Mouse (Mus musculus) erythroblast, adult 5-6 weeks (primary cell): Measurements from ENCODE around the gene Cdk9. TPM values are rescaled to one million over a fixed set of nuclear protein-coding genes. Genes with fewer than 3 reads are reported as not detected.

Experiments
- total RNA-seq, 2 experiments: library from RNA; stranded (forward) in 1 of 2; stranded (reverse) in 1 of 2; fragments of 150-400 nt in 1 of 2; fragments of 200-764, 138-1000 nt in 1 of 2; gene quantifications; 2 replicates each; pipeline versions ENCODE4 v1.2.3 to v1.2.4; 2015 to 2017; ENCODE audit warnings: low replicate concordance in 2 of 2

Cdk9 gene
- total RNA-seq, 2 experiments from 2014 or later = 18.1 to 25.9 TPM

Other genes starting within 250 kb of the Cdk9 start
- 1.2 and 2.7 TPM in 2 replicates for gene Fam102a, start 177.7 kb downstream of the Cdk9 start, total RNA-seq (2015; ENCODE audit: low replicate concordance)
- gene Fam102a, start 177.7 kb downstream of the Cdk9 start, total RNA-seq (2017; ENCODE audit: low replicate concordance) = 0.28 and 6.5 TPM in 2 replicates
- gene Dpm2, start 142.2 kb downstream of the Cdk9 start, total RNA-seq (2015; ENCODE audit: low replicate concordance) = 26.9 and 41.0 TPM in 2 replicates
- gene Dpm2, start 142.2 kb downstream of the Cdk9 start, total RNA-seq (2017; ENCODE audit: low replicate concordance) = 8.6 and 18.2 TPM in 2 replicates
- not detected in 2 replicates for gene Pip5kl1, start 138.3 kb downstream of the Cdk9 start, total RNA-seq (2015; ENCODE audit: low replicate concordance)
- 1.9 TPM in 1 of 2 replicates, not detected in the other for gene Pip5kl1, start 138.3 kb downstream of the Cdk9 start, total RNA-seq (2017; ENCODE audit: low replicate concordance)
- gene 9430097D07Rik, start 137.4 kb downstream of the Cdk9 start, total RNA-seq (2015; ENCODE audit: low replicate concordance) = not detected in 2 replicates
- gene 9430097D07Rik, start 137.4 kb downstream of the Cdk9 start, total RNA-seq (2017; ENCODE audit: low replicate concordance) = not detected in 2 replicates
- gene St6galnac4, start 126.0 kb downstream of the Cdk9 start, total RNA-seq (2015; ENCODE audit: low replicate concordance) = 8.8 and 9.4 TPM in 2 replicates
- 3.8 and 4.9 TPM in 2 replicates for gene St6galnac4, start 126.0 kb downstream of the Cdk9 start, total RNA-seq (2017; ENCODE audit: low replicate concordance)
- gene St6galnac6, start 113.4 kb downstream of the Cdk9 start, total RNA-seq (2015; ENCODE audit: low replicate concordance) = 0.77 and 3.3 TPM in 2 replicates
- 2.1 and 2.5 TPM in 2 replicates for gene St6galnac6, start 113.4 kb downstream of the Cdk9 start, total RNA-seq (2017; ENCODE audit: low replicate concordance)
- gene Ak1, start 91.3 kb downstream of the Cdk9 start, total RNA-seq (2015; ENCODE audit: low replicate concordance) = not detected in 2 replicates
- gene Ak1, start 91.3 kb downstream of the Cdk9 start, total RNA-seq (2017; ENCODE audit: low replicate concordance) = not detected in 2 replicates
- 4.0 and 6.7 TPM in 2 replicates for gene Eng, start 66.5 kb downstream of the Cdk9 start, total RNA-seq (2015; ENCODE audit: low replicate concordance)
- 1.5 and 3.2 TPM in 2 replicates for gene Eng, start 66.5 kb downstream of the Cdk9 start, total RNA-seq (2017; ENCODE audit: low replicate concordance)
- 1.3 and 4.0 TPM in 2 replicates for gene Fpgs, start 8.9 kb downstream of the Cdk9 start, total RNA-seq (2015; ENCODE audit: low replicate concordance)
- 2.1 and 6.6 TPM in 2 replicates for gene Fpgs, start 8.9 kb downstream of the Cdk9 start, total RNA-seq (2017; ENCODE audit: low replicate concordance)
- gene Sh2d3c, start 8.0 kb upstream of the Cdk9 start, total RNA-seq (2015; ENCODE audit: low replicate concordance) = 15.4 and 23.2 TPM in 2 replicates
- 5.2 and 6.4 TPM in 2 replicates for gene Sh2d3c, start 8.0 kb upstream of the Cdk9 start, total RNA-seq (2017; ENCODE audit: low replicate concordance)
- gene 6330409D20Rik, start 27.9 kb upstream of the Cdk9 start, total RNA-seq (2015; ENCODE audit: low replicate concordance) = not detected in 2 replicates
- not detected in 2 replicates for gene 6330409D20Rik, start 27.9 kb upstream of the Cdk9 start, total RNA-seq (2017; ENCODE audit: low replicate concordance)
- gene Tor2a, start 44.2 kb upstream of the Cdk9 start, total RNA-seq (2015; ENCODE audit: low replicate concordance) = 10.4 and 11.3 TPM in 2 replicates
- 4.7 and 8.8 TPM in 2 replicates for gene Tor2a, start 44.2 kb upstream of the Cdk9 start, total RNA-seq (2017; ENCODE audit: low replicate concordance)
- gene Ttc16, start 62.6 kb upstream of the Cdk9 start, total RNA-seq (2015; ENCODE audit: low replicate concordance) = not detected in 2 replicates
- not detected in 2 replicates for gene Ttc16, start 62.6 kb upstream of the Cdk9 start, total RNA-seq (2017; ENCODE audit: low replicate concordance)
- gene Ptrh1, start 62.7 kb upstream of the Cdk9 start, total RNA-seq (2015; ENCODE audit: low replicate concordance) = 2.5 TPM in 1 of 2 replicates, not detected in the other
- not detected in 2 replicates for gene Ptrh1, start 62.7 kb upstream of the Cdk9 start, total RNA-seq (2017; ENCODE audit: low replicate concordance)
- gene Cfap157, start 71.4 kb upstream of the Cdk9 start, total RNA-seq (2015; ENCODE audit: low replicate concordance) = not detected in 2 replicates
- gene Cfap157, start 71.4 kb upstream of the Cdk9 start, total RNA-seq (2017; ENCODE audit: low replicate concordance) = not detected in 2 replicates
- 0.96 and 1.3 TPM in 2 replicates for gene Stxbp1, start 134.2 kb upstream of the Cdk9 start, total RNA-seq (2015; ENCODE audit: low replicate concordance)
- 0.34 and 0.56 TPM in 2 replicates for gene Stxbp1, start 134.2 kb upstream of the Cdk9 start, total RNA-seq (2017; ENCODE audit: low replicate concordance)
- gene Fam129b, start 163.0 kb upstream of the Cdk9 start, total RNA-seq (2015; ENCODE audit: low replicate concordance) = 3.1 and 5.8 TPM in 2 replicates
- 2.6 and 5.6 TPM in 2 replicates for gene Fam129b, start 163.0 kb upstream of the Cdk9 start, total RNA-seq (2017; ENCODE audit: low replicate concordance)
- 305 and 430 TPM in 2 replicates for gene Rpl12, start 248.5 kb upstream of the Cdk9 start, total RNA-seq (2015; ENCODE audit: low replicate concordance)
- 287 and 320 TPM in 2 replicates for gene Rpl12, start 248.5 kb upstream of the Cdk9 start, total RNA-seq (2017; ENCODE audit: low replicate concordance)
- gene Lrsam1, start 248.5 kb upstream of the Cdk9 start, total RNA-seq (2015; ENCODE audit: low replicate concordance) = 3.1 and 6.5 TPM in 2 replicates
- 1.7 and 3.5 TPM in 2 replicates for gene Lrsam1, start 248.5 kb upstream of the Cdk9 start, total RNA-seq (2017; ENCODE audit: low replicate concordance)